Mouse (Mus musculus) erythroblast, embryonic 14.5 days (primary cell): ENCODE results near the gene Cr2.

Experiments
- GATA1 ChIP-seq: IDR thresholded peaks from 2 replicates; pipeline ENCODE4 v1.6.1; 2012; ENCODE audit warnings: low read length, inconsistent platforms, mixed read lengths
- TAL1 ChIP-seq: IDR thresholded peaks from 3 replicates; pipeline ENCODE4 v1.6.1; 2012; ENCODE audit warnings: low read length, inconsistent platforms, mixed read lengths

GRCm38 (mm10) chr1:195092220-195092720 is 84.2 kb downstream of the Cr2 start, which contains the start of gene Cd46:
- TF ChIP-seq GATA1 (no peak), TAL1 (no peak)
